Mouse (Mus musculus): ENCODE results near the gene Traf2.

DNA sequence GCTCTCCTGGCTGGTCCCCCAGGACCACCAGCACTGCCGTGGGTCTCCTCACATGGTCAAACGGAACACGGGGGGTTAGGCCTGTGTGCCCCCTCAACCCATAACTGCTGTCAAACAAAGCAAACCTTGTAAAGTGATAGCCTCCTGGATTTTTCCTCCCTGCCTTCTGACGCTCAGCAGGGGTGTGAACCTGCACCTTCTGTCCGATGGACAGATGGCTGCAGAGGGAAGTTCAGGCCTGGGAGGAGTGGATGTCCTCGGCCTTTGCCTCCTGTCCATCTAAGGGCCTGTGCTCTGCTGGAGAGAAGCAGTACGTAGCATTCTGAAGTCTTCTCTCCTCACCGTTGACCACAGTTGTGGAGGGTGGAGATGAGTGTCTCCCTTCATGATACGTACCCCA lies 15.2 kb upstream of the Traf2 start:
- TF ChIP-seq CTCF (IDR thresholded peaks at IDR 0.05; ENCODE audit: low read depth), result no peak
- no peak for TF ChIP-seq EP300 (IDR thresholded peaks at IDR 0.05; ENCODE audit: low read depth)

Data from liver, postnatal 0 days (tissue).